Mouse (Mus musculus): ENCODE data around the gene Grid2.
A peak's percentile ranks its signal among the peaks of the same experiment; 100 is the strongest.

Gene Grid2

DNA sequence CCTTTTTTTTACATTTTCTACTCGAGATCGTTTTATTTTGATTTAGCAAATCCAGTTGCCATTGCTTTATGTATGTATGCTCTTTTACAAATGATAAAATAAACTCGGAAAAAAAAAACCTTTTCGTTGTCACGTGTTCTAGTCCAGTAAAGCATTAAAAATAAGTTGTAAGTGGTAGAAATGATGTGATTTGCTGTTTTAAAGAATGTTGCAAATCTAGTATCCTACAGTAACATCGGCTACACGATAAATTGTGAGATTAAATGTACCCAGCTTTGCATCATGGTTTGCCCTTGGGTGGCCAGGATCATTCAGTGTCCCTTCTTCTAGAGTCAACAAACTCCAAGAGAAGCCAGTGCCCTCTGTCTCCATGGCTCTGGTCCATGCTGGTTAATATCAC lies 1475.5 kb downstream of the Grid2 start:
- peak; percentile 29 for DNase-seq (ENCODE audit: low spot score)

DNA sequence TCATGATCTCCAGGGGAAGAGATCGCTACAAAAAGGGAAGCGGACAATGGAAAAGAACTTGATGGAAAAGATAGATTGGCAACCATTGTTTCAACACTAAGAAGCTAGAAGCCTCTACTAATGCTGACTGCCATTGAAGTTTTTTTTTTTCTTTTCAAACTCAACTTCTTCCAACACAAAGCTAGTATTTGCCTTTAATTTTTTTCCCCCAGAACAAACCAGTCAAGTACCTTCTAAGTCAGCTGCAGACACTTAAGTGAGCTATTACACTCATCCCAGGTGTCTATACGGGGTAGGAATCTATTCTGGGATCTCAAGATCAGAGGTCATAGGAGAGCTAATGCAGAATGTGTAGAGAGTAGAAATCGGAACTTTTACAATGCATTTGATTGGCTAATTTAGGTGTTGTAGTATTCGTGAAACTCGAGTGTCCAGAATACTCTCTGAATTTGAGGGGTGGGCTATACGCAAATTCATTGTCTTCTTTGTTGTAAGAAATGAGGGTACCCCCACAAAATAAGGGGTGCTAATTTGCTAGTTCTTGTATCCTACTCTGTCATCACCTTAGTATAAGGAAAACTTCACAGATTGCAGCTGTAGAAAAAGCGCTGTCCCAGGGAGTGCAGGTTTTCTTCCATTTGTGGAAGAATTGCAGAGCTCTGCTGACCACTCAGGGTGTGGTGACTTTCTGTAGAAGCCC lies 1476.1 kb downstream of the Grid2 start:
- DNase-seq (ENCODE audit: low spot score) = peak; percentile 36

DNA sequence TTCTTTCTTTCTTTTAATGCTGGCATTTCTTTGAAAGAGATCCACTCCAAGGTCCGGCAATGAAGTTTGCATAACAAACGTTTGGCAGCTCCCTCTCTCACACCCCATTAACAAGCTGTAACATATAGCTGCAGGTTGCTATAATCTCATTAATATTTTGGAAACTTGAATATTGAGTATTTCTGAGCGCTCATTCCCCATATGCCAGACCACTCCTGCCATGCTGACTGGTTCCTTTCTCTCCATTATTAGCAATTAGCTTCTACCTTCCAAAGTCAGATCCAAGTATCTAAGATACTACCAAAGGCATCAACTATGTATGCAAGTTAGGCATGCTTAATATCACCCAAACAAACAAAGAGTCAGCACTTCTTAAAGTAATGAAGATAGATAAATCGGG lies 1477.6 kb downstream of the Grid2 start:
- DNase-seq (ENCODE audit: low spot score) = peak; percentile 38

DNA sequence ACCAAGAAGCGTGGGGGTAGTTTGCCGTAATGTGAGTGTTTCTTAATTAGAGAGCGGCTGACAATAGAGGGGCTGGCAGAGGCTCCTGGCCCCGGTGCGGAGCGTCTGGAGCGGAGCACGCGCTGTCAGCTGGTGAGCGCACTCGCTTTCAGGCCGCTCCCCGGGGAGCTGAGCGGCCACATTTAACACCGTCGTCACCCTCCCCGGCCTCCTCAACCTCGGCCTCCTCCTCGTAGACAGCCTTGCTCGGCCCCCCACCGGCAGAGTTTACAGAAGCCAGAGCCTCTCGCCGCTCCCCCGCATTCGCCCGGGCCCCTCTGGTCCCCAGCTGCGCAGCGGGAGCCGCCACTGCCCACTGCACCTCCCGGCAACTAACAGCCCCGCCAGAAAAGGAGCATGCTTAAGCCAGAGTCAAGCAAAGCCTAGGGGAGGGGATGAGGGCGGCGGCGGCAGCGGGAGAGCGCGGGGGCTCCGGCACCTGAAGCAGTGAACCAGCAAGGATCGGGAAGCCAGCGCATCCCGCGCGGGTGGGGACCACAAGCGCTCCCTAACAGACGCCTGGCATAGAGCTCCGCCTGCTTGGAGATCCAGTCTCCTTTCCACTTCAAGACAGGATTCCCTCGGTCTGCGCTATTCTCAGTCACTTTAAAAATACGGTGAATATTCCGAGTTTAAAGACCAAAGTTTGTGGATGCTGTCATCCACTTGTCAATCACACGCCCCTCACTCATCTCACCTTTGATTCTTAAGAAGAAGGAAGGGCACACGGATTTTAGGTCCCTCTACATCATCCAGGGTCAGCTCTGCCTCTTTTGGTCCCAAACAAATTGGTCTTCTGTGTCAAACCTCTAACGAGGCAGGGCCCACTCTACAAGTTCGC lies 1479.0 kb downstream of the Grid2 start:
- DNase-seq (ENCODE audit: low spot score) = peak; percentile 66

DNA sequence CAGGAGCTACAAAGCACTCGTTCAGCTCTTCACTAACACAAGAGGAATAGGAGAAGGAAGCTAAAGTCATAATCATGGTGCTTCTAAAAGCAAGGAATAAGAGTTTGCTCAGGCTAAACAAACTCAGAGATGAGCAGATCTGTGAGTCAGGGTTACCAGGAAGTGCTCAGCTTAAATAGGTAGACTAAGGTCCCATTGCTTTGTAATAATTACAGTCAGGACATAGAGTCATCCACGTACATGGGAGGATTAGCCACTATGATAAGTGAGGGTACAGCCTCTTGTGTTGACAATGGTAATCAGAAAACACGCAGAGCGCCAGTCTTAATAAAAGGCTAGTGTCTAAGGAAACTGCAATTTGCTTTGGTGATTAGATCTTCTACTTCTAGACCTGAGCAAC lies 1480.6 kb downstream of the Grid2 start:
- no peak for DNase-seq (ENCODE audit: low spot score)

DNA sequence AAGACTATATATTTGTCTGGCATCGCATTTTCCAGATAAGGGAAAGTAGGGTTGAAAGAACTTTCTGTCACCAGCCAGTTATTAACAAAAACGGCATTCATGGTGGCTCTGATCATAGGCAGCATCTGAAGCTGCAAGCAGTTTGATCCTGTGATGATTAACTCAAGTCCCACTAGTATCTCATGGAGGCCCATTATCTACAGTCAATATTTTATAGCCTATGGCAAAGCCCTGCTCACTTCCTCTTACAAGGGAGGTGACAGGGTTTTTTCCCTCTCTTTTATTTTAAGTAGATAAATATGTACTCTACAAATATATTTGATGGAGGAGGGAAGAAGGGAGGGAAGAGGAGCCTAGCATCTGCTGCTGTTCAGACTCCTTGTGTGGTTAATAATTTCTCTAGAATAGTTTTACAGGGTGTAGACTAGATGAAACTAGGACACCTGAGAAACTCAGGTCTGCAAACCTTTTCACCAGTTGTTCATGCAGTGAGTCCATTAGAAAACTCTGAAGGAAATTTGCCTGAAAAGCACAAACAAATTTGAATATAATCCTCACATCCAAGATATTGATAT lies 1487.3 kb downstream of the Grid2 start:
- no peak for DNase-seq (ENCODE audit: low spot score)
